Mouse (Mus musculus): ENCODE measurements at regions not wholly inside any gene's neighbourhood (a gene's known extent, or its start where the extent isn't known, plus 50 kb on each side); places are given as distances from the start of the nearest gene placed in this dataset.

DNA sequence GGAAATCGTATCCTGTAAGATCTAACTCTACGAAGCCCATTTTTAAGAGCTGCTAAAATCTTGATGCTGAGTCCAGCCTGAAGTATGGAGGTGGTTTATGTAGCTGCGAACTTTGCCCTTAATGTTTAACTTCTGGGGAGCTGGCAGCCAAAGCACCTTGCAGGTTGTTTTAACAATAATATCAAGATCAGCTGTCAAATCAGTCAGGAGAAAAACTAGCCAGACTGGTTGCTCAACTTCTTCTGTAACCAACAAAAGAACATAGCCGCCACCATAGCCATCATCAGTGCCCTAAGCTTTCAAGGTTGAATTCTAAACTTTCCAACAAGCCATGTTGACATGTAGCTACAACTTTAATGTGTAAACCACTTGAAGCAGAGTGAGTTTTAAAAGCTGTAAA, 184.1 kb downstream of the Dmrt2 start:
- WGBS: 71% methylated on average over 4 of the region's 4 CpGs
- TF ChIP-seq CTCF (IDR thresholded peaks at IDR 0.05; ENCODE audit: control insufficient read depth, insufficient read depth, low read length) (no peak), POLR2A (IDR thresholded peaks at IDR 0.05; ENCODE audit: borderline replicate concordance, control insufficient read depth, low read depth, low read length) (no peak)
- H3K27ac ChIP-seq (ENCODE audit: control insufficient read depth, insufficient read depth, low read depth, low read length, poor library complexity): no peak overlapping the region
- no peaks in the 10 kb centered on the region for H3K4me1 ChIP-seq (ENCODE audit: control insufficient read depth, insufficient read depth, low read length)
- no peak overlapping the region for H3K4me3 ChIP-seq (replicated peaks; ENCODE audit: control insufficient read depth, low read depth, low read length)

- no peak overlapping the region for H3K27ac ChIP-seq (ENCODE audit: control insufficient read depth, insufficient read depth, low read depth, low read length, poor library complexity)
- no peak overlapping the region for H3K4me3 ChIP-seq (replicated peaks; ENCODE audit: control insufficient read depth, low read depth, low read length)
- no peaks in the 10 kb centered on the region for H3K4me1 ChIP-seq (ENCODE audit: control insufficient read depth, insufficient read depth, low read length)
- TF ChIP-seq POLR2A (IDR thresholded peaks at IDR 0.05; ENCODE audit: borderline replicate concordance, control insufficient read depth, low read depth, low read length) (no peak), CTCF (IDR thresholded peaks at IDR 0.05; ENCODE audit: control insufficient read depth, insufficient read depth, low read length) (no peak)
- 46% methylated on average over 1 of the region's 1 CpGs for WGBS
Observed at GRCm38 (mm10) chr19:25863312-25863711, 191.1 kb downstream of the Dmrt2 start.

GRCm38 (mm10) chr19:25906721-25907120, 234.5 kb downstream of the Dmrt2 start:
- H3K4me3 ChIP-seq (replicated peaks; ENCODE audit: control insufficient read depth, low read depth, low read length): no peak overlapping the region
- 87% methylated on average over 4 of the region's 4 CpGs for WGBS
- H3K4me1 ChIP-seq (ENCODE audit: control insufficient read depth, insufficient read depth, low read length): no peaks in the 10 kb centered on the region
- no peak overlapping the region for H3K27ac ChIP-seq (ENCODE audit: control insufficient read depth, insufficient read depth, low read depth, low read length, poor library complexity)
- TF ChIP-seq POLR2A (IDR thresholded peaks at IDR 0.05; ENCODE audit: borderline replicate concordance, control insufficient read depth, low read depth, low read length): no peak
- no peak for TF ChIP-seq CTCF (IDR thresholded peaks at IDR 0.05; ENCODE audit: control insufficient read depth, insufficient read depth, low read length)

DNA sequence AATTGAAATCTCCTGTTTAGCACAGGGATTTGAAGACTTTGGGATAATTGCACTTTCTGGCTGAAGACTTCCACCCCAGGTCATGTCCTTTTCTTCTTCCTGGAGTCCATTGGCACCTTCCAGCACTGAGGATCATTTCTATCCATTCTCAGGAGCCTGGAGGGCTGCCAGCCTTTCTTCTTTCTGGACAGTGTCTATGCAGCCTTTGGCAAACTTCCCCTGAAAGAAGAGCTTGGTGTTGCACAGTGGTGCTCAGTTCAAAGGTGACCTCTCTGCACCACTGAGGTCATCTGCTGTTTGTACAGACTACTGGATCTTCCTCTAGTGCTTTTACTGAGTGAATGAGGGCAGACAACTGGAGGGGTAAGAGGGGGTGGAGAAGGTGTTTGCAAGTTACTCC, 249.8 kb downstream of the Dmrt2 start:
- no peak overlapping the region for H3K4me3 ChIP-seq (replicated peaks; ENCODE audit: control insufficient read depth, low read depth, low read length)
- H3K27ac ChIP-seq (ENCODE audit: control insufficient read depth, insufficient read depth, low read depth, low read length, poor library complexity): no peak overlapping the region
- no peaks in the 10 kb centered on the region; the same call in 1 of the 2 replicates for H3K4me1 ChIP-seq (ENCODE audit: control insufficient read depth, insufficient read depth, low read length)
- TF ChIP-seq CTCF (IDR thresholded peaks at IDR 0.05; ENCODE audit: control insufficient read depth, insufficient read depth, low read length) (no peak), POLR2A (IDR thresholded peaks at IDR 0.05; ENCODE audit: borderline replicate concordance, control insufficient read depth, low read depth, low read length) (no peak)

GRCm38 (mm10) chr19:25922806-25923205, 250.6 kb downstream of the Dmrt2 start:
- Histone ChIP-seq H3K4me1 (ENCODE audit: control insufficient read depth, insufficient read depth, low read length) (no peaks in the 10 kb centered on the region; the same call in 1 of the 2 replicates), H3K4me3 (replicated peaks; ENCODE audit: control insufficient read depth, low read depth, low read length) (no peak overlapping the region), H3K27ac (ENCODE audit: control insufficient read depth, insufficient read depth, low read depth, low read length, poor library complexity) (no peak overlapping the region)
- TF ChIP-seq POLR2A (IDR thresholded peaks at IDR 0.05; ENCODE audit: borderline replicate concordance, control insufficient read depth, low read depth, low read length) (no peak), CTCF (IDR thresholded peaks at IDR 0.05; ENCODE audit: control insufficient read depth, insufficient read depth, low read length) (no peak)
- 82% methylated on average over 1 of the region's 1 CpGs for WGBS

DNA sequence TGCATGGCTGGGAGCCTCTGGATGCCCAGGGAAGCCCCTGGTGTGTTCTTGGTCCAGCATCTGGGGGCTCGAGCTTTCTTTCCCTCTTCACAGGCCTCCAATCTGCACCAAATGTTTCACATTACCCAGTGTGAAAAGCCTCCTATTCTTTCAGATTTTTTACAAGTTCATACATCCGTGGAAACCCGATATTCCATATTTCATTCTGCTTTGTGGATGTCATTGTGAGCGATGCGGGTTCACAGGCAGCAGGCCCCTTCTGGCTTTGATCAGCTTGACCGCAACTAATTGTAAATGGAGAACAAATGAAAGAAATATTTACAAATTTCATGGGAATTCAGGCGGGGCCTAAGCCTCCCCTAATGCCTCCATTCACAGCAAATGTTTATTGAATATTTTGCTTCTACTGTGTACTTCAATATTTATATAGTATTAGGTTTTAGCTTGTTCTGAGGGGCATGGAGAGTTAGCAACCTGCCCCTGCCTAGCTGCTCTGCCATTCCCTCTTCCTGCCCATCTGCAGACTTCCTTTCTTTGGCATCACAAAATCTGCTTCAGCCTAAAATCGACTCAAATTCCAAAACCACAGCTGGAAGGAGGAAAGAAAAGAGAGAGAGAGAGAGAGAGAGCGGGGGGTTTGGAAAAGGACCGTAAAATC, 251.6 kb downstream of the Dmrt2 start:
- WGBS: 75% methylated on average over 10 of the region's 10 CpGs
- TF ChIP-seq CTCF (IDR thresholded peaks at IDR 0.05; ENCODE audit: control insufficient read depth, insufficient read depth, low read length): no peak
- TF ChIP-seq POLR2A (IDR thresholded peaks at IDR 0.05; ENCODE audit: borderline replicate concordance, control insufficient read depth, low read depth, low read length): no peak
- Histone ChIP-seq H3K4me3 (replicated peaks; ENCODE audit: control insufficient read depth, low read depth, low read length) (no peak overlapping the region), H3K4me1 (ENCODE audit: control insufficient read depth, insufficient read depth, low read length) (no peaks in the 10 kb centered on the region; the same call in 1 of the 2 replicates), H3K27ac (ENCODE audit: control insufficient read depth, insufficient read depth, low read depth, low read length, poor library complexity) (no peak overlapping the region)

- 51% methylated on average over 5 of the region's 5 CpGs for WGBS
Observed at GRCm38 (mm10) chr19:25924385-25924769, 252.2 kb downstream of the Dmrt2 start.

GRCm38 (mm10) chr19:25927220-25927619, 255.0 kb downstream of the Dmrt2 start:
- TF ChIP-seq CTCF (IDR thresholded peaks at IDR 0.05; ENCODE audit: control insufficient read depth, insufficient read depth, low read length): no peak
- TF ChIP-seq POLR2A (IDR thresholded peaks at IDR 0.05; ENCODE audit: borderline replicate concordance, control insufficient read depth, low read depth, low read length): no peak
- WGBS: 66% methylated on average over 9 of the region's 9 CpGs
- Histone ChIP-seq H3K4me3 (replicated peaks; ENCODE audit: control insufficient read depth, low read depth, low read length) (no peak overlapping the region), H3K4me1 (ENCODE audit: control insufficient read depth, insufficient read depth, low read length) (no peaks in the 10 kb centered on the region; the same call in 1 of the 2 replicates), H3K27ac (ENCODE audit: control insufficient read depth, insufficient read depth, low read depth, low read length, poor library complexity) (no peak overlapping the region)

More at GRCm38 (mm10) chr19:25924385-25924769, 252.2 kb downstream of the Dmrt2 start:
- no peak for TF ChIP-seq CTCF (IDR thresholded peaks at IDR 0.05; ENCODE audit: control insufficient read depth, insufficient read depth, low read length)
- TF ChIP-seq POLR2A (IDR thresholded peaks at IDR 0.05; ENCODE audit: borderline replicate concordance, control insufficient read depth, low read depth, low read length): no peak
- Histone ChIP-seq H3K4me1 (ENCODE audit: control insufficient read depth, insufficient read depth, low read length) (no peaks in the 10 kb centered on the region; the same call in 1 of the 2 replicates), H3K27ac (ENCODE audit: control insufficient read depth, insufficient read depth, low read depth, low read length, poor library complexity) (no peak overlapping the region), H3K4me3 (replicated peaks; ENCODE audit: control insufficient read depth, low read depth, low read length) (no peak overlapping the region)

- TF ChIP-seq POLR2A (IDR thresholded peaks at IDR 0.05; ENCODE audit: borderline replicate concordance, control insufficient read depth, low read depth, low read length) (no peak), CTCF (IDR thresholded peaks at IDR 0.05; ENCODE audit: control insufficient read depth, insufficient read depth, low read length) (no peak)
- no peak overlapping the region for H3K4me3 ChIP-seq (replicated peaks; ENCODE audit: control insufficient read depth, low read depth, low read length)
- WGBS: 63% methylated on average over 9 of the region's 9 CpGs
- no peak overlapping the region for H3K27ac ChIP-seq (ENCODE audit: control insufficient read depth, insufficient read depth, low read depth, low read length, poor library complexity)
- no peaks in the 10 kb centered on the region for H3K4me1 ChIP-seq (ENCODE audit: control insufficient read depth, insufficient read depth, low read length)
Observed at GRCm38 (mm10) chr19:25937343-25937742, 265.1 kb downstream of the Dmrt2 start.

All from bone marrow, adult 2 months (tissue).